Mouse (Mus musculus): ENCODE measurements around the gene Rab36.

Rab36 gene

DNA sequence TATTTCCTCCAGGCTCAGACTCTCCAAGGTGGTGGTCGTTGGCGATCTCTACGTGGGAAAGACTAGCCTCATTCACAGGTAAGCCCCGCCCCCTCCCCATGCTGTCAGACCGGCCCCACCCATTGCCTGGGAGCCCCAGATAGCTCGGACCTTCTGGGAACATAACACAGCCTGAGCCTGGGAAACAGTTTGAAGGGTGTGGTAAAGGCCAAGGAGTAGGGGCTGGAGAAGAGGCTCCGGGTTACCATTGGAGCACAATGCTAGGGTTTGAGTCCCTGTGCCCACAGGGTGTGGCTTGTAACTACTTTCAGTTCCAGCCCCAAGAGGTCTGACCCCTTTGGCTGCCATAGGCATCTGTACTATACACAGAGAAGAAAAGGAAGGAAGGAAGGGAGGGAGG is 7.6 kb downstream of the Rab36 start:
- in situ Hi-C loops (cut with MseI, MboI), result no loop called here

GRCm38 (mm10) chr10:75045831-75046230 is 9.0 kb downstream of the Rab36 start:
- in situ Hi-C loops (cut with MseI, MboI), result no loop called here

DNA sequence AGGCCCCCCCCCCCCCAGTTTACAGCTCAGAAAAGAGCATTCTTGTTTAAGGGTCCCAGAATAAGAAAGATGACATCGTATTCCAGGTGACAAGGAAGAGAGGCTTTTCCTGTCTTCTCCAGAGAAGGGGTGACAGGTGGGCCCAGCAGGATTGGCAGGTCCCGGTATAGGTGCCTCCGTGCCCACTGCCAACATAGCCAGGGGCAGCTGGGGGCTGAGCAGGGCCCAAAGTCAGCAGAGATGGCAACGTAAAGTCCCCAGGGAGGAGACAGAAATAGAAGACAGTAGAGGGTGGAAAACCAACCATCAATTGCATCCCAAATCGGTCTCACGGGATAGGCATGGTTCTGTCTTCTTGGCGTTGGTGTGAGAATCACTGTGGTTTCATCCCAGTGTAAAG is 11.9 kb downstream of the Rab36 start:
- in situ Hi-C loops (cut with MseI, MboI), result no loop called here

DNA sequence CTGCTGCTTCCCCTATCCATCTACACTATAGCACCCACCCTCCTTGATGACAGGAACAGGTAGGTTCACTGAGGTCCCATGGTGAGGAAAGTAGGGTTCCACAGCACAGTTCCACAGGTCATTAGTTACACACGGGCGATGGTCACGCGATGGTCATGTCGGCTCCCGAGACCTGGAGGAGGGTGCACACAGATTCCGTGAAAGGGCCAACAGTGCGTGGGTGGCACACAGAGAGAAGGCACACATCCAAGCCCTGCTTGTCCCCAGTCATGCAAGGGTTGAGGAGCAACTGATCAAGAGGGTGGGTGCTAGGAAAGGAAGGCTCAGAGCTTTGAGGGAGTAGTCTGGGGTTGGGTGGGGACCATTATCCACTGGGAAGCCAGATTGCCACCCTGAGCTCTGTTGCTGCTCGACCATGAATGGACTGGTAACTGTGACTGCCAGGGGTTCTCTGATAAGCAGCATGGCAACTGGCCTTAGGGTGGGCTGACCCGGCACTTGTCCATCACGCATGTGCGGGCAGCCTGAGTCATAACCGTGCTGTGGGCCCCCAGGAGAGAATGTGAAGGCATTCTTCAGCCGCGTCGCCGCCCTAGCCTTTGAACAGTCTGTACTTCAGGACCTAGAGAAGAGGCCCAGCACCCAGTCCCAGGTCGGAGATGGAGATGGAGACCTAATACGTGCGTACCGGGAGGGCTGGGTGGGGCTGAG is 14.7 kb downstream of the Rab36 start:
- in situ Hi-C loops (cut with MseI, MboI), result no loop called here

DNA sequence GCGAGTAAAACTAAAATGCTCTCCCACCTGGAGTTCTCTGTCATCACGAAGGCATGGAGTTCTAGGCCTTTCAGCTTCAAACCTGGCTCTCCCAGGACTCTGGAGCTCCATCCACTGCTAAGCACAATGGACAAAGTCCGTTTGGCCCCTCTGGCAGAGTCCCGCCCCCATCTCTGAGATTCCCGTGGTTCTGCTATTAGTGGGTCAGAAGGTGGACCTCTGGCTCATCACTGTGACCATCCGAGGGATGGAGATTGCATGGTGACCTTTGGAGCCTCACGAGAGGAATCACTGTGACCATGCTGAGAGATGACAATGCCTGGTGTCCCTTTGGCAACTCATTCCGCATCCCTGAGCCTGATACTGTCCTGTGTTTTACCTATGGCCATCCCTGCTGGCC is 16.0 kb downstream of the Rab36 start:
- in situ Hi-C loops (cut with MseI, MboI), result no loop called here

- in situ Hi-C loops (cut with MseI, MboI), result no loop called here
Measured at GRCm38 (mm10) chr10:75053655-75054054, 16.8 kb downstream of the Rab36 start.

DNA sequence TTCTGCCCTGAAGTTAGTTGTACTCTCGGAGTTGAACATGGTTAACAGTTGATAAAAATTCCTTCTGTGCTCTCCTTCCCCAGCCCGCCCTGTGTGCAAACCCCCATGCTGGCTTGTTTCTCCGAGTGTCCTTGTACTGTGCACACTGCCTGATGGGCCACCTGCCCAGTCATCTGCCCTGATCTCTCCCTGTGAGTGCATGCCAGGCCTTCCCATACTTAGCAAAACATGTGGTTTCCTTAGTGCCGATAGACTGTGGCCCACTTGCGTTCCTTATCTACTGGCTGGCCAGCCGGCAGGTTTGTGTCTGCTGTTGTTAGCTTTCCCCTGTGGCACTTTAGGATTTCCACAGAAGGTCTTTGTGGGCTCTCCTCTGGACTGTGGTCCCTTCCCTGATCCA is 17.3 kb downstream of the Rab36 start:
- in situ Hi-C loops (cut with MseI, MboI), result no loop called here

DNA sequence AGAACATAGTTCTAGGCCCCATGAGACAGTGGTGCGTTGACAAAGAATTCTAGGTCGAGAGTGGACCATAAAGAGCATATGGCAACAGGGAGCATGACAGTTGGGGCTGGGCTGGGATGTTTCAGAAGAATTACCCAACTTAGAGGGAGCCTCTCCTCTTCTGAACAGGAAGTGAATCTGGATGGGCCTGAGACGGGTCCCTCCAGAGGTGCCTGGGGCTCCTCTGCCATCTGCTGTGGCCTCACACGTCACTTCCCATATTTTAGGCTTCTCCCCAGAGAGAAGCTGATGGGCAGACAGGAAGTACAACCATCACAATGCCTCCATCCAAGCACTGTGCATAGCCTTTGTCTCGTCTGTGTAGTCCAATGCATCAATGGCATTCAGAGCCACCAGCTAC is 18.8 kb downstream of the Rab36 start:
- in situ Hi-C loops (cut with MseI, MboI), result loop anchor here (5.0 kb wide), 1 partner anchor 97 kb away; no protein-coding TSS in a partner anchor

- in situ Hi-C loops (cut with MseI, MboI), result loop anchor here (5.0 kb wide), 1 partner anchor 96 kb away; no protein-coding TSS in a partner anchor
Measured at GRCm38 (mm10) chr10:75056255-75056654, 19.4 kb downstream of the Rab36 start.

GRCm38 (mm10) chr10:75058336-75058735 is 21.5 kb downstream of the Rab36 start:
- in situ Hi-C loops (cut with MseI, MboI), result loop anchor here (5.0 kb wide), 1 partner anchor 94 kb away; no protein-coding TSS in a partner anchor

DNA sequence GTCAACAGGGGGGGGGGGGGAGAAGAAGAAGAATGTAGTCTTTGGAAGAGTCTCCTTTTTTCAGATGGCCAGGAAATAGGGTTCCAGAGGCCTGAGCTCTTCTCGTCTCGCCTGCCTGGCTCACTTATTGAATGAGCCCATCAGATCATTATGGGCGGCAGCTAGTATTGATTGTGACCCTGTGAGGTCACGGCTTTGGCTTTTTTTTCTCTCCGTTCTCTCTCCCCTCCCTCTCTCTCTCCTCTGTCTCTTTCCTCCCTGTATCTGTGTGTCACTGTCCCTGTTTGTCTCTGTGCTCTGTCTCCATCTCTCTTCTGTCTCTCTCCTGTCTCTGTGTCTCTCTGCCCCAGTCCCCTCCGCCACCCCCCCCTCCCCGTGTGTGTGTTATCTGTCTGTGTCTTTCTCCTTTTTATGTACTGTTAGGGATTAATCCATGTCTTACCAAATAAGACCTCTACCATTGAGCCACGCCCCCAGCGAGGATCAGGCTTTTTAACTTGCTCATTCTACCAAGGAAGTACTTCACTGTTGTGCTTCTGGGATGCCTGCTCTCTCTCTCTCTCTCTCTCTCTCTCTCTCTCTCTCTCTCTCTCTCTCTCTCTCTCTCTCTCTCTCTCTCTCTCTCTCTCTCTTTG is 22.0 kb downstream of the Rab36 start:
- in situ Hi-C loops (cut with MseI, MboI), result loop anchor here (5.0 kb wide), 1 partner anchor 93 kb away; no protein-coding TSS in a partner anchor

DNA sequence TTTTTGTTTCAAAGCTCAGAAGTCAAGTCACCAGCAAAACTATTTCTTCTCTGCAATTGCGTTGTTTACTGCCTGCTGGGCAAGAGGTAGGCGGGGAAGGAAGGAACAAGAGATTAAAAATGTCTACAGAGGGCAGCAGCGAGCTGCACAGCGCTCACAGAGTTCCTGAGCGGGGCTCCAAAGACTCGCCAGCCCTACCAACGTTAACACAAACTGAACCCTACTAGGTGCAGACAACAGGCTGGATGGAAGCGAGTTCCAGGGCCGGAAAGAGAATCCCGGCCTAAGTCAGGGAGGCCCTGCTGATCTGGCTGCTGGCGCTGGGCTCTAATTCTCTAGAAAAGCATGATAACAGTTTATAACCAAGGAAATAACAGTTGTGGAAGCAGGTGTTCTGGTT is 22.5 kb downstream of the Rab36 start:
- in situ Hi-C loops (cut with MseI, MboI), result loop anchor here (5.0 kb wide), 1 partner anchor 93 kb away; no protein-coding TSS in a partner anchor

DNA sequence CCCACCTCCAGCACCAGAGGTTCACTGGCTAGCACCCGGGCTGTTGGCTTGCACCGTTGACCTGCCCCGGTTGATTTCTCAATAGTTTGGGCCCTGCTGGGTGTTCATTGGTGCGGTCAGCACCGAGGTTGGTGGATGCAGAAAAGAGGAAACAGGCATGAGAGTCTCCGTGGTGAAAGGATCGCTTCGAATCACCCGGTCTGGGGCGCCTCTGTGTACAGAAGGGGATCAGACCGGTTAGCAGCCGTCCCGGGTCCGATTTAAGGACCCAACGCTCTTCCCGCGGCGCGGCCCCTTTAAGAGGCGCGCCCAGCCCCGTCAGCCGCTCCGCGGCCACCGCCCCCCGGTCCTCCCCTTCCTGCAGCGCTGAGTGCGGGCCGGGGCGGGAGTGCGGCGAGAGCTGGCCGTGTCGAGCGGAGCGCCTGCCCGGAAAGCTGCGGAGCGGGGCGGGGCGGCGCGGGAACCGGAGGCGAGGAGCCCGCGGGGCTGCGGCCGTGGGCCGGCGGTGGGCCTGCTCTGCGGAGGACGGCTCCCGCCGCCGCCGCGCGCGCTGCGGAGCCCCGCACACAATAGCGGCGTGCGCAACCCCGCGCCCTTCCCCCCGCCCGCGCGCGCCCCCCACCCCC is 23.5 kb downstream of the Rab36 start, which contains the start of gene Bcr:
Gene Bcr, plus strand, starts transcription at position 376 of the 626 bp plus-strand sequence.
- in situ Hi-C loops (cut with MseI, MboI), result no loop called here

DNA sequence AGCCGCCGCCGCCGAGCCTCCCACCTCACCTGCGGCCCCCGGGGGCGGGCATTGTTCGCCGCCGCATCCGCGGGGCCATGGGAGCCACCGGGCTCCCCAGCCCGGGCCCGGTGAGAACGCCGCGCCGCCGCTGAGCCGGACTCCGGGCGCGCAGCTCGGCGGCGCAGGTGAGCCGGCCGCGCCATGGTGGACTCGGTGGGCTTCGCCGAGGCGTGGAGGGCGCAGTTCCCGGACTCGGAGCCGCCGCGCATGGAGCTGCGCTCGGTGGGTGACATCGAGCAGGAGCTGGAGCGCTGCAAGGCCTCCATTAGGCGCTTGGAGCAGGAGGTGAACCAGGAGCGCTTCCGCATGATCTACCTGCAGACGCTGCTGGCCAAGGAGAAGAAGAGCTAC is 24.0 kb downstream of the Rab36 start:
- in situ Hi-C loops (cut with MseI, MboI), result no loop called here

DNA sequence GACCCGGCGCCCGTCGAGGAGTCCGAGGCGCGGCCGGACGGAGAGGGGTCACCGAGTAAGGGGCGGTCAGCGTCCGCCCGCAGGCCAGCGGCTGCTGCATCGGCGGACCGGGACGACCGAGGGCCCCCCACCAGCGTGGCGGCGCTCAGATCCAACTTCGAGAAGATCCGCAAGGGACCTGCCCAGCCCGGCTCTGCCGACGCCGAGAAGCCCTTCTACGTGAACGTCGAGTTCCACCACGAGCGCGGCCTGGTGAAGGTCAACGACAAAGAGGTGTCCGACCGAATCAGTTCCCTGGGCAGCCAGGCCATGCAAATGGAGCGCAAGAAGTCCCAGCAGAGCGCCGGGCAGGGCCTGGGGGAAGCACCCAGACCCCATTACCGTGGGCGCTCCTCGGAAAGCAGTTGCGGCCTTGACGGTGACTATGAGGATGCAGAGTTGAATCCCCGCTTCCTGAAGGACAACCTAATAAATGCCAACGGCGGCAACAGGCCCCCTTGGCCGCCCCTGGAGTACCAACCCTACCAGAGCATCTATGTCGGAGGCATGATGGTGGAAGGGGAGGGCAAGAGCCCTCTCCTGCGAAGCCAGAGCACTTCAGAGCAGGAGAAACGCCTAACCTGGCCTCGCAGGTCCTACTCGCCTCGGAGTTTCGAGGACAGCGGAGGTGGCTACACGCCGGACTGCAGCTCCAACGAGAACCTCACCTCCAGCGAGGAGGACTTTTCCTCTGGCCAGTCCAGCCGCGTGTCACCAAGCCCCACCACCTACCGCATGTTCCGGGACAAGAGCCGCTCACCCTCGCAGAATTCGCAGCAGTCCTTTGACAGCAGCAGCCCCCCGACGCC is 24.7 kb downstream of the Rab36 start:
- in situ Hi-C loops (cut with MseI, MboI), result no loop called here

- in situ Hi-C loops (cut with MseI, MboI), result no loop called here
Measured at GRCm38 (mm10) chr10:75062189-75062561, 25.3 kb downstream of the Rab36 start.

DNA sequence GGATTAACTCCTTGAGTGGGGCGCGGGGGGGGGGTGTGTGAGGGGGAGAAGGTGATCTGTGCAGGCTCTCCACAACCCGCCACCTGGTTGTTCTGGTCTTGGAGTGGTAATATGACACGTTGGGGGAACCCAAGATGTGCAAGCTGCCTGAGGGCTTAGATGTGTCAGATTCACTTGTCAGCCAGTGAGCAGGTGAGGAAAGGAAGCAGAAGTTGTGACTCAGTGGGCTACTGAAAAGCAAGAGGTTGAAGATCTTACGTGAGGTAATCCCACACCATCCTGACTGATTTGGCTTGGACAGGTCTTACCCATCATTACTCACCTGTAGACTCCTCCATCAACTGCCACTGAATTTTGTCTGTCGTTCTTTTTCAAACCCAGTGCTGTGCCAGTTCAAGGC is 25.8 kb downstream of the Rab36 start:
- in situ Hi-C loops (cut with MseI, MboI), result no loop called here

DNA sequence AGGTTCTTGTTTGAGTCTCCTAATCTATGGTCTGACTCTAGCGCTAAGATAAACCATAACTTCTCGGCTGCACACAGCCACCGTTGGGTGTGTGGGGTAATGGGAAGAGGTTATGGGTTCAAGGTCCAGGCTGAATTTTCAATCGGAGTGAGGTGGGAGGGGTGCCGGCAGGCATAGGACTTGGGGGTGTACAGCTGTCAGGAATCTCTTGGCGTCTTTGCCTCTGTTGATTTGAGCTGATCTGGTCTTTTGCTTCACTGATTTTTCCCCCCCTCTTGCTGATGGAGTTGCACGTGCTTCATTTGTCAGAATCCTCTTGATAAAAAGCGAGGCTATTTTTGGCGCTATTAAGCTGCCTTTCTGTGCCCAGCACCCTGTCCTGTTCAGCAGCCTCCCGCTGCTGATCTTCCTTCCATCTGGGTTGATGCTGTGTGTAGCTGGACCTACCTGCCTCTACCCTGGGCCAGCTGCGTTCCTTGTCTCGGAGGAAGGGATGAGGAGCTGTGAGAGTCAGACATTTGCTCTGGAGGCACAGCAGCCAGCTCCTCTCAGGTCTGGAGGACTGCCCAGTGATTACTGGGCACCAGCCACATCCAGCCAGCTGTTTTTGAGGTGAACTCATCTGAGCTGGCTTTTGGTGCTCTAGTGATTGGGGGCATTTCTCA is 26.6 kb downstream of the Rab36 start:
- in situ Hi-C loops (cut with MseI, MboI), result no loop called here

DNA sequence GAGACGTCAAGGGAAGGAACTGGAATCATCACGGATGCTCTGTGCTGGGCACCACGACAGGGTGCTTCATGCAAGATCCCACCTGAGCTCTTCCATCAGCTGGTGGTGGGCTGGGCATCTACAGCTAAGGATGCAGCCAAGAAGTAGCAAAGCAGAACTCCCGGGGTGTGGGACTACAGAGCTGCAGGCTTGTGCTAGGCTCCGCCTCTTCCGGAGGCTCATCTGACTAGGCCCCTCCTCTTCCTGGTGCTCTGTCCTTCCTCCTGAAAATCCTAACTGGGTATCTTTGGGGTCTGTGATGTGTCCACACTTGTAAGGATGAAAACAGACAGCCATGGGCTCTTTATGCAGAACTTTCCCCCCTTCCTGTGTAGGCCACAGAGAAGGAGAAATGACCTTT is 28.8 kb downstream of the Rab36 start:
- in situ Hi-C loops (cut with MseI, MboI), result no loop called here

GRCm38 (mm10) chr10:75067446-75067845 is 30.6 kb downstream of the Rab36 start:
- in situ Hi-C loops (cut with MseI, MboI), result no loop called here

DNA sequence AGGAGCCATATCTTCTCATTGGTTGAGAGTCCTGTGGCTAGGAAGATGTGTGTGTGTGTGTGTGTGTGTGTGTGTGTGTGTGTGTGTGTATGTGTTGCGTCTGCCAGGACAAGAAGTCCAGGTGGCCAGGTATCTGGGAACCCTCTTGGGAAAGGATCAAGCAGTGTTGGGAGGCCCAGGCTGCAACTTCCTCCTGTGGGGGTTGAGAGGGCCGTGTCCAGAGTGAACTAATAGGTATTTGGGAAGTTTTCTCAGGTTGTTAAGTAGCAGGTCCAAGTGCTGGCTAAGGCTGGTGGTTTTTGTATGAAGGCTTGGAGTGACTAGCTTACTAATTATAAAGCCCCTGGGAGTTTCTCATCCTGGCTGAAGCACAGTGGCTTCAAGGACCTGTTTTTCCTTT is 31.2 kb downstream of the Rab36 start:
- in situ Hi-C loops (cut with MseI, MboI), result no loop called here
